Mouse (Mus musculus) C2C12 (cell line): ENCODE results near the gene P2rx1.

Source experiments
- CEBPB ChIP-seq: IDR thresholded peaks from one replicate; pipeline ENCODE4 v1.6.1; 2011; ENCODE audit warnings: low read depth, mild to moderate bottlenecking, control low read depth, moderate library complexity
- CTCF ChIP-seq: IDR thresholded peaks from one replicate; pipeline ENCODE4 v1.5.1; 2011; ENCODE audit not compliant: control insufficient read depth, insufficient read depth, insufficient read length
- FOSL1 ChIP-seq: IDR thresholded peaks from one replicate; pipeline ENCODE4 v1.8.0; 2011; ENCODE audit warnings: mild to moderate bottlenecking, low read length; ENCODE audit not compliant: poor library complexity, insufficient read depth, severe bottlenecking
- USF1 ChIP-seq: IDR thresholded peaks from one replicate; pipeline ENCODE4 v1.6.1; 2011; ENCODE audit warnings: low read depth, mild to moderate bottlenecking, control low read depth, moderate library complexity

DNA sequence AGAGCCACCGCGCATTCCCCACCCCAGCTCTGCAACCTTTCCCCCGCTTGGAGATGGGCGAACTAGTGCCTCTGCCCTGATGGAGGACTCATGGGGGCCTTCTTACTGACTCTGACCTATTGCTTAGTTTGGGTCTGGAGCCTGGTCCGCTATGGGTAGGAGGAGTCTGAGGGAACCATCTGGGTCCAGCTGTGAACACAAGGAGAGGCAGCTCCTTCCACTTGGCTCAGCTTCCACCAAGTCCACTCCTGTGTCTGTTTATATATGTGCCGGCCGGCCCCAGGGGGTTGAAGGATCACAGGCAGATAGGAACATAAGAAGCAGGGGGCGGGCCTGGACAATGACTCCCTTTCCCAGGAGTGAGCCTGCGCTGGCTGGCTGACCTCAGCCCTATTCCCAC lies 6.9 kb upstream of the P2rx1 start:
- TF ChIP-seq CTCF = no peak
- TF ChIP-seq CEBPB = no peak
- TF ChIP-seq FOSL1 = no peak
- no peak for TF ChIP-seq USF1
